Mouse (Mus musculus) heart, embryonic 16.5 days (tissue): ENCODE data around the gene Klk1b8. TPM values are rescaled to one million over a fixed set of nuclear protein-coding genes. Genes with fewer than 3 reads are reported as not detected.
"Not testable (repeated sequence)": the region's sequence is repeated elsewhere in the genome, so short reads cannot be mapped to it uniquely, and the experiment has no call there.

Experiments used
- ATAC-seq: fragments of 200-750 bp; cut with Nextera tagmentation; replicated peaks from 2 replicates; pipeline ENCODE4 v1.8.0; 2017; ENCODE audit warnings: moderate number of reproducible peaks; ENCODE audit not compliant: insufficient read depth, low FRiP score; ENCODE audit errors: extremely low read depth
- H3K27ac ChIP-seq: fragments of 300-500 bp; sonication (generic); 2 replicates; pipeline ENCODE4 v1.5.1; 2014; ENCODE audit warnings: mild to moderate bottlenecking, low read length, control low read depth, moderate library complexity
- H3K27me3 ChIP-seq: fragments of 300-500 bp; sonication (generic); 2 replicates; pipeline ENCODE4 v1.6.1; 2014; ENCODE audit warnings: low read length, mixed read lengths; ENCODE audit not compliant: control insufficient read depth, insufficient read depth
- H3K36me3 ChIP-seq: fragments of 300-500 bp; sonication (generic); 2 replicates; pipeline ENCODE4 v1.6.1; 2014; ENCODE audit not compliant: control insufficient read depth, insufficient read depth
- H3K4me1 ChIP-seq: fragments of 300-500 bp; sonication (generic); 2 replicates; pipeline ENCODE4 v1.6.1; 2014; ENCODE audit warnings: low read length, mixed read lengths; ENCODE audit not compliant: control insufficient read depth, insufficient read depth
- H3K4me2 ChIP-seq: fragments of 300-500 bp; sonication (generic); 2 replicates; pipeline ENCODE4 v1.6.1; 2014; ENCODE audit warnings: low read depth, mild to moderate bottlenecking, control low read depth, low read length
- H3K4me3 ChIP-seq: fragments of 300-500 bp; sonication (generic); 2 replicates; pipeline ENCODE4 v1.5.1; 2014; ENCODE audit warnings: mild to moderate bottlenecking, control low read depth, low read length
- H3K9ac ChIP-seq: fragments of 300-500 bp; sonication (generic); 2 replicates; pipeline ENCODE4 v1.6.1; 2014; ENCODE audit warnings: low read length, control low read depth
- H3K9me3 ChIP-seq: fragments of 300-500 bp; sonication (generic); replicated peaks from 2 replicates; pipeline ENCODE4 v1.6.1; 2016; ENCODE audit warnings: low read length; ENCODE audit not compliant: control insufficient read depth
- WGBS: fragments of 180-500 bp; shearing (Covaris S2); extraction: QIAGEN DNeasy Blood & Tissue Kit; methylation state at CpG from one replicate; pipeline ENCODE4 v1.1.7; 2014; 5-methylcytosine and 5-hydroxymethylcytosine counted together
- polyA plus RNA-seq: library from polyadenylated mRNA; unstranded; fragments of >200 nt; fragmentation: Nextera tagmentation; extraction: Ambion mirVana; gene quantifications from 2 replicates; pipeline ENCODE4 v1.2.1, GENCODE M21; 2015

Gene Klk1b8
- polyA plus RNA-seq, 1 experiment from 2014 or later: not detected

DNA sequence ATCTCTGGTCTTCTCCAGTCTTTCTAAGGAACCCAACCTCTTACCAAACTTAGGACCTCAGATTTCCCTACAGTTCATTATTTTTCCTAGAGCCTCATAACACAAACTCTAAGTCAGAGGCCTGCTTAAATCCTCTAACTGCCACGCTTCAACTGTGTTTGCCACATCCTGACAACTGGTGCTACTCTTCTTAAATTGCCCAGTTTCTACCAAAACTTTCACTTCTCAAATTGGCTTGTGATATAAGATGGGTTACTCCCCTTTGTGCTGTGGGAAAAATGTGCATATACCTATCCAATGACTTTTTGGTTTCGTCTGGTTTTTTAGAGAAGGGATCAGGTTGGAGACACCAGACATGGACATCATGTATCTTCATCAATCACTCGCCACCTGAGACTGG is 16.6 kb downstream of the Klk1b8 start:
- no peak overlapping the region for H3K4me2 ChIP-seq
- no peak for ATAC-seq
- H3K36me3 ChIP-seq: no peaks in the 10 kb centered on the region
- H3K4me3 ChIP-seq: no peak overlapping the region
- no peaks in the 10 kb centered on the region for H3K9me3 ChIP-seq
- no peak overlapping the region for H3K27ac ChIP-seq
- no peaks in the 10 kb centered on the region for H3K4me1 ChIP-seq
- H3K9ac ChIP-seq: no peak overlapping the region
- 65% methylated on average over 3 of the region's 3 CpGs for WGBS
- H3K27me3 ChIP-seq: no peaks in the 10 kb centered on the region

- H3K4me2 ChIP-seq: no peak overlapping the region
- H3K36me3 ChIP-seq: no peaks in the 10 kb centered on the region
- WGBS: 74% methylated on average over 2 of the region's 2 CpGs
- no peak for ATAC-seq
- no peaks in the 10 kb centered on the region for H3K27me3 ChIP-seq
- no peak overlapping the region for H3K27ac ChIP-seq
- H3K9ac ChIP-seq: no peak overlapping the region
- no peaks in the 10 kb centered on the region for H3K9me3 ChIP-seq
- no peaks in the 10 kb centered on the region for H3K4me1 ChIP-seq
- H3K4me3 ChIP-seq: no peak overlapping the region
These were observed 17.1 kb downstream of the Klk1b8 start for GRCm38 (mm10) chr7:43967612-43968011.

DNA sequence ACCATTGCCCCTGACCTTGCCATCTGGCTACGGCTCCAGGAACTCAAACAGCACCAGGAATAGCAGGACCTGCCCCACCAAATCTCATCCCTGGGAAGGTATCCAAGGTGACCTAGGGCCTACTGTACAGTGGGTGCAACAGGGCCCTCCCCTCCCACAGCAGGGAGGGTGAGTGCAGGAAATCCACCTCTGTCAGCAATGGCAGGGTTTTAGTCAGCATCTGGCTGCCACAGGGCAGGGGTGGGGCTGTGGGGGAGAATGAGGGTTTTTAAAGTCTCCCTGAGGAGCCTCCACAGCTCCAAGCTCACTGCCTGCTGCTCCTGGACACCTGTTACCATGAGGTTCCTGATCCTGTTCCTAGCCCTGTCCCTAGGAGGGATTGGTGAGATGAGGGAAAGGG is 25.3 kb downstream of the Klk1b8 start, which contains the start of gene Klk1b9:
Gene Klk1b9 (plus strand): TSS at position 301 of the 400 bp plus-strand sequence.
- not testable (repeated sequence) for H3K4me2 ChIP-seq, H3K27me3 ChIP-seq, H3K36me3 ChIP-seq, ATAC-seq, H3K9me3 ChIP-seq, H3K9ac ChIP-seq, H3K4me3 ChIP-seq, H3K27ac ChIP-seq, H3K4me1 ChIP-seq
- WGBS: 77% methylated on average over 1 of the region's 1 CpGs

DNA sequence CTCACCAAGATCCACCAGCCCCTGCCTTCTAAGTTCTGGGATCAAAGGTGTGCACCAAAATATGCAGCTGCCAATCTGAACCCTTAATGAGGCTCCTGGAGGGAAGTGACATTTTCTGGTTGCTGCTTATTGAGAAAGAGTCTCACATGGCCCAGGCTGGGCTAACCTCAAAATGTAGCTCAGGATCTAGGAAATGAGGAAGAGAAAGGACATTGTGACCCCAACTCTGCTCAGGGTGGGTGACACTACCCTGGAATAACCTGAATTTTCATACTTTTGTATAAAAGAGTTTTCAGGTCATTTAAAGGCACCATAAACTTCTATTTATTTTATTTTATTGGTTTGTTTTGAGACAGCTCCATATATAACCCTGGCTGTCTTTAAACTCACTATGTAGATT is 35.2 kb downstream of the Klk1b8 start:
- H3K4me1 ChIP-seq: no peaks in the 10 kb centered on the region
- no peak overlapping the region for H3K27ac ChIP-seq
- H3K36me3 ChIP-seq: no peaks in the 10 kb centered on the region
- H3K27me3 ChIP-seq: no peaks in the 10 kb centered on the region
- no peak overlapping the region for H3K4me3 ChIP-seq
- no peak overlapping the region for H3K4me2 ChIP-seq
- H3K9me3 ChIP-seq: no peaks in the 10 kb centered on the region
- no peak for ATAC-seq
- H3K9ac ChIP-seq: no peak overlapping the region

DNA sequence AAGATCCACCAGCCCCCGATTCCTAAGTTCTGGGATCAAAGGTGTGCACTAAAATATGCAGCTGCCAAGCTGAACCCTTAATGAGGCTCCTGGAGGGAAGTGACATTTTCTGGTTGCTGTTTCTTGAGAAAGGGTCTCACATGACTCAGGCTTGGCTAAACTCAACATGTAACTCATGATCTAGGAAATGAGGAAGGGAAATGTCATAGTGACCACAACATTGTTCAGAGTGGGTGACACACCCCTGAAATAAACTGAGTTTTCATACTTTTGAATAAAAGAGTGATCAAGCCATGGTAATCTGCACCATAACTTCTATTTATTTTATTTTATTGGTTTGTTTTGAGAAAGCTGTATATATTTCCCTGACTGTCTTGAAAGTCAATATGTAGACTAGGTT is 44.4 kb downstream of the Klk1b8 start:
- 75% methylated on average over 1 of the region's 1 CpGs for WGBS
- not testable (repeated sequence) for H3K9me3 ChIP-seq, H3K4me1 ChIP-seq, H3K27me3 ChIP-seq, H3K27ac ChIP-seq, H3K4me2 ChIP-seq, H3K9ac ChIP-seq, H3K4me3 ChIP-seq, ATAC-seq, H3K36me3 ChIP-seq

- H3K36me3 ChIP-seq, H3K9me3 ChIP-seq, H3K4me2 ChIP-seq, H3K9ac ChIP-seq, H3K4me3 ChIP-seq, H3K4me1 ChIP-seq, H3K27ac ChIP-seq, ATAC-seq, H3K27me3 ChIP-seq: not testable (repeated sequence)
- 75% methylated on average over 4 of the region's 4 CpGs for WGBS
These were observed 45.1 kb downstream of the Klk1b8 start, which contains the start of gene Klk1b11 for GRCm38 (mm10) chr7:43995577-43995976. Gene Klk1b11 (plus strand): TSS chr7:43995877.

Other genes starting within 250 kb of the Klk1b8 start
- 0.17 and 0.45 TPM in 2 replicates for gene Klk13, start 238.1 kb upstream of the Klk1b8 start, polyA plus RNA-seq
- gene Klk12, start 181.8 kb upstream of the Klk1b8 start, polyA plus RNA-seq: not detected in 2 replicates
- gene Klk11, start 176.1 kb upstream of the Klk1b8 start, polyA plus RNA-seq: 0.19 and 0.25 TPM in 2 replicates
- gene Klk10, start 169.6 kb upstream of the Klk1b8 start, polyA plus RNA-seq: 1.6 and 1.7 TPM in 2 replicates
- 0.09 and 0.10 TPM in 2 replicates for gene Klk9, start 158.8 kb upstream of the Klk1b8 start, polyA plus RNA-seq
- gene Klk8, start 153.1 kb upstream of the Klk1b8 start, polyA plus RNA-seq: 22.1 and 23.0 TPM in 2 replicates
- 0.12 TPM in 1 of 2 replicates, not detected in the other for gene Klk7, start 139.4 kb upstream of the Klk1b8 start, polyA plus RNA-seq
- gene Klk6, start 126.2 kb upstream of the Klk1b8 start, polyA plus RNA-seq: not detected in 2 replicates
- gene Klk5, start 108.7 kb upstream of the Klk1b8 start, polyA plus RNA-seq: not detected in 2 replicates
- gene Klk4, start 69.5 kb upstream of the Klk1b8 start, polyA plus RNA-seq: 0.11 and 0.15 TPM in 2 replicates
- gene Klk15, start 16.9 kb upstream of the Klk1b8 start, polyA plus RNA-seq: not detected in 2 replicates
- 0.28 TPM in 1 of 2 replicates, not detected in the other for gene Klk1b1, start 16.1 kb downstream of the Klk1b8 start, polyA plus RNA-seq
- not detected in 2 replicates for gene Klk1b9, start 25.4 kb downstream of the Klk1b8 start, polyA plus RNA-seq
- gene Klk1b11, start 45.2 kb downstream of the Klk1b8 start, polyA plus RNA-seq: 0.17 TPM in 1 of 2 replicates, not detected in the other
- gene Klk1b26, start 61.5 kb downstream of the Klk1b8 start, polyA plus RNA-seq: 0.13 TPM in 1 of 2 replicates, not detected in the other
- not detected in 2 replicates for gene Klk1b27, start 101.6 kb downstream of the Klk1b8 start, polyA plus RNA-seq
- gene Klk1b21, start 151.7 kb downstream of the Klk1b8 start, polyA plus RNA-seq: not detected in 2 replicates
- gene Klk1b22, start 162.0 kb downstream of the Klk1b8 start, polyA plus RNA-seq: not detected in 2 replicates
- not detected in 2 replicates for gene Klk1b16, start 186.1 kb downstream of the Klk1b8 start, polyA plus RNA-seq
- gene Klk1b24, start 237.6 kb downstream of the Klk1b8 start, polyA plus RNA-seq: not detected in 2 replicates
- gene Klk1b3, start 247.5 kb downstream of the Klk1b8 start, polyA plus RNA-seq: not detected in 2 replicates